Mouse (Mus musculus) E14TG2a.4 (cell line): ENCODE data around the gene Rtn4.

Experiments
- H3K27me3 ChIP-seq: 2 replicates; pipeline ENCODE4 v1.6.1; 2014; ENCODE audit warnings: low read length, control low read depth; ENCODE audit not compliant: insufficient read depth
- H3K36me3 ChIP-seq: 2 replicates; pipeline ENCODE4 v1.6.1; 2014; ENCODE audit warnings: low read length, control low read depth; ENCODE audit not compliant: insufficient read depth
- H3K4me1 ChIP-seq: replicated peaks from 2 replicates; pipeline ENCODE4 v1.6.1; 2014; ENCODE audit warnings: low read depth, low read length, control low read depth
- H3K4me3 ChIP-seq: replicated peaks from 2 replicates; pipeline ENCODE4 v1.5.1; 2014; ENCODE audit warnings: mild to moderate bottlenecking, low read length
- H3K9me3 ChIP-seq: 2 replicates; pipeline ENCODE4 v1.6.1; 2014; ENCODE audit warnings: low read length, control low read depth
- CTCF ChIP-seq: conservative IDR thresholded peaks from 2 replicates; pipeline ENCODE4 v1.5.1; 2014; ENCODE audit warnings: low read length
- NANOG ChIP-seq: IDR thresholded peaks from 2 replicates; pipeline ENCODE4 v1.6.1; 2014; ENCODE audit warnings: borderline replicate concordance, low read length, mixed read lengths
- POU5F1 ChIP-seq: IDR thresholded peaks from 2 replicates; pipeline ENCODE4 v1.6.1; 2014; ENCODE audit warnings: low read length, borderline replicate concordance

Gene Rtn4

DNA sequence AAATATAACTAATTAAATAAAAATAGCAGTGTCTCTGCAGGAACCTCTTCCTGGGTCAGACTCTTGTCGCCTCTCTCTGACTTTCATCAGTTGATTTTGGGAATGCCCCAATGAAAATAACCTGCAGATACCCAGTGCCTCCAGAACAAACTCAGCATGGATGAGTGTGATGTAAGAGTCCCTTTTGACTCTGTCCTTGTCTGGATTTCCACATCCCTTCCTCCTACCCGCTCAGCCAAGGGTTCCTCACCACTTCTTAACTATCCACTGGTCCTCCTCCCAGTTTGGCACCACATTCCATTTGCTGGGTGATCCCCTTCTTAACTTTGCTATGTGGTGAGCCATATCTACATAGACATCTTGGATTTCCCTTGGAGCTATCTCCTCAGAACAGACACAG lies 98.0 kb downstream of the Rtn4 start:
- Histone ChIP-seq H3K4me1 (peaks cover 11% of the 10 kb centered on the region), H3K36me3 (no peaks in the 10 kb centered on the region), H3K9me3 (no peaks in the 10 kb centered on the region), H3K27me3 (no peaks in the 10 kb centered on the region), H3K4me3 (no peak overlapping the region)
- no peak for TF ChIP-seq NANOG
- no peak for TF ChIP-seq CTCF
- no peak for TF ChIP-seq POU5F1
